Mouse (Mus musculus) CH12.LX (cell line): ENCODE results near the gene Ifrd2.
A peak's percentile ranks its signal among the peaks of the same experiment; 100 is the strongest.

ENCODE experiments used
- CTCF ChIP-seq, 2 experiments: IDR thresholded peaks in 1 of 2; conservative IDR thresholded peaks in 1 of 2; 2 replicates each; pipeline ENCODE4 v1.5.1; 2011 to 2012; ENCODE audit warnings: low read depth in 2 of 2, low read length in 2 of 2, improper control_type of control experiment in 1 of 2, inconsistent platforms in 1 of 2, mild to moderate bottlenecking in 1 of 2, moderate library complexity in 1 of 2
- IRF4 ChIP-seq: IDR thresholded peaks from 2 replicates; pipeline ENCODE4 v1.6.1; 2014; ENCODE audit warnings: low read depth, mild to moderate bottlenecking, inconsistent platforms, low read length, improper control_type of control experiment
- KAT2A ChIP-seq: IDR thresholded peaks from 2 replicates; pipeline ENCODE4 v1.6.1; 2012; ENCODE audit warnings: low read length, improper control_type of control experiment, inconsistent platforms; ENCODE audit not compliant: insufficient replicate concordance
- MAFK ChIP-seq: IDR thresholded peaks from 2 replicates; pipeline ENCODE4 v1.6.1; 2011; ENCODE audit warnings: low read length, improper control_type of control experiment; ENCODE audit not compliant: insufficient replicate concordance
- MAZ ChIP-seq: IDR thresholded peaks from 2 replicates; pipeline ENCODE4 v1.6.1; 2012; ENCODE audit warnings: low read depth, mild to moderate bottlenecking, inconsistent platforms, low read length, improper control_type of control experiment, moderate library complexity
- NRF1 ChIP-seq: IDR thresholded peaks from 2 replicates; pipeline ENCODE4 v1.6.1; 2014; ENCODE audit warnings: low read depth, mild to moderate bottlenecking, inconsistent platforms, low read length, improper control_type of control experiment, moderate library complexity
- POLR2A ChIP-seq: IDR thresholded peaks from 2 replicates; pipeline ENCODE4 v1.6.1; 2011; ENCODE audit warnings: low read depth, mild to moderate bottlenecking, improper control_type of control experiment, low read length
- TBP ChIP-seq: conservative IDR thresholded peaks from 2 replicates; pipeline ENCODE4 v1.6.1; 2011; ENCODE audit warnings: low read depth, low read length, improper control_type of control experiment
- UBTF ChIP-seq: IDR thresholded peaks from 2 replicates; pipeline ENCODE4 v1.6.1; 2012; ENCODE audit warnings: low read depth, mild to moderate bottlenecking, inconsistent platforms, low read length, improper control_type of control experiment, moderate library complexity
- USF2 ChIP-seq: conservative IDR thresholded peaks from 2 replicates; pipeline ENCODE4 v1.6.1; 2011; ENCODE audit warnings: low read depth, low read length, improper control_type of control experiment
- ZC3H11A ChIP-seq: IDR thresholded peaks from 2 replicates; pipeline ENCODE4 v1.6.1; 2012; ENCODE audit warnings: low read depth, mild to moderate bottlenecking, inconsistent platforms, low read length, improper control_type of control experiment

GRCm38 (mm10) chr9:107580501-107581317 lies 6.7 kb upstream of the Ifrd2 start, which contains the start of gene Hyal3:
- peak; percentile 36; the same call in 1 of the 2 replicates for TF ChIP-seq IRF4
- no peak for TF ChIP-seq USF2
- no peak for TF ChIP-seq CTCF (conservative IDR thresholded peaks at IDR 0.05 in 1 of 2, IDR thresholded peaks at IDR 0.05 in 1 of 2; ENCODE audit: low read depth in 2 of 2, low read length in 2 of 2)
- TF ChIP-seq KAT2A, result no peak
- no peak for TF ChIP-seq NRF1
- no peak for TF ChIP-seq MAZ
- peak; percentile 73 for TF ChIP-seq TBP
- peak; percentile 77 for TF ChIP-seq POLR2A
- no peak for TF ChIP-seq UBTF
- no peak for TF ChIP-seq MAFK
- TF ChIP-seq ZC3H11A, result no peak
